Mouse (Mus musculus) heart, embryonic 13.5 days (tissue): Measurements from ENCODE around the gene Aagab. TPM values are rescaled to one million over a fixed set of nuclear protein-coding genes. Genes with fewer than 3 reads are reported as not detected.

Source experiments
- ATAC-seq: fragments of 200-750 bp; cut with Nextera tagmentation; 2 replicates; pipeline ENCODE4 v1.8.0; 2017; ENCODE audit warnings: moderate TSS enrichment; ENCODE audit not compliant: insufficient number of reproducible peaks, low FRiP score, low TSS enrichment; ENCODE audit errors: extremely low read depth
- H3K27ac ChIP-seq: fragments of 300-500 bp; sonication (generic); replicated peaks from 2 replicates; pipeline ENCODE4 v1.5.1; 2015; ENCODE audit warnings: moderate library complexity, mild to moderate bottlenecking, inconsistent platforms
- H3K27me3 ChIP-seq: fragments of 300-500 bp; sonication (generic); replicated peaks from 2 replicates; pipeline ENCODE4 v1.6.1; 2015; ENCODE audit warnings: mild to moderate bottlenecking, inconsistent platforms
- H3K36me3 ChIP-seq: fragments of 300-500 bp; sonication (generic); 2 replicates; pipeline ENCODE4 v1.6.1; 2015; ENCODE audit warnings: mild to moderate bottlenecking, inconsistent platforms
- H3K4me1 ChIP-seq: fragments of 300-500 bp; sonication (generic); 2 replicates; pipeline ENCODE4 v1.6.1; 2015; ENCODE audit warnings: inconsistent platforms
- H3K4me2 ChIP-seq: fragments of 300-500 bp; sonication (generic); 2 replicates; pipeline ENCODE4 v1.6.1; 2015; ENCODE audit warnings: inconsistent platforms, mild to moderate bottlenecking, moderate library complexity
- H3K4me3 ChIP-seq: fragments of 300-500 bp; sonication (generic); 2 replicates; pipeline ENCODE4 v1.5.1; 2015; ENCODE audit warnings: moderate library complexity, mild to moderate bottlenecking, inconsistent platforms
- H3K9ac ChIP-seq: fragments of 300-500 bp; sonication (generic); 2 replicates; pipeline ENCODE4 v1.6.1; 2015; ENCODE audit warnings: inconsistent platforms, mild to moderate bottlenecking, moderate library complexity
- H3K9me3 ChIP-seq: fragments of 300-500 bp; sonication (generic); 2 replicates; pipeline ENCODE4 v1.6.1; 2016; ENCODE audit warnings: inconsistent platforms
- WGBS: fragments of 180-500 bp; shearing (Covaris S2); methylation state at CpG from one replicate; pipeline ENCODE4 v1.1.7; 2015; ENCODE audit warnings: mixed read lengths; 5-methylcytosine and 5-hydroxymethylcytosine counted together
- polyA plus RNA-seq: library from polyadenylated mRNA; unstranded; fragments of >200 nt; fragmentation: Nextera tagmentation; extraction: Ambion mirVana; gene quantifications from 2 replicates; pipeline ENCODE4 v1.2.1, GENCODE M21; 2015

Aagab gene
- polyA plus RNA-seq, 1 experiment from 2014 or later, result 21.8 TPM

DNA sequence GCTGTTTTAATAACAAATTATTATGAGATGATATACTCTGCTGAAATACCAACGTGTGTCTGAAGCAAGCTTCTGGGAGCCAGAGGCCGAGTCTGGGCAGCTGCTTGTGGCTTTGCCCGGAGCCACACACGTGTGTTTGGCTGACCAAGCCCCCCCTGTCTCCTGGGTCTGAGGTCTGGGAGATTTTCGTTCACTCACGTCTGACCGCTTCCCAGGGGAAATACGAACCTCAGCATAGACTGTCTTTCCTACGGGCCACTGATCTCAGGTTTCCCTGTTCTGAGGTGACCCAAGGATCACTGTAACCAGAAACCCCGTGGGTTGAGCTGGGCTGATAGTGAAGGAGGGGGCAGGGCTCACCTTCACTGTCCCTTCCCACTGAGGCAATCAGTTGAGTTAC lies 60.8 kb downstream of the Aagab start:
- Histone ChIP-seq H3K4me1 (peaks cover 75% of the 10 kb centered on the region), H3K27me3 (no peaks in the 10 kb centered on the region), H3K4me2 (no peak overlapping the region), H3K27ac (no peak overlapping the region), H3K36me3 (peaks cover 73% of the 10 kb centered on the region), H3K9me3 (no peaks in the 10 kb centered on the region), H3K9ac (no peak overlapping the region), H3K4me3 (no peak overlapping the region)
- 48% methylated on average over 10 of the region's 10 CpGs for WGBS
- no peak for ATAC-seq

DNA sequence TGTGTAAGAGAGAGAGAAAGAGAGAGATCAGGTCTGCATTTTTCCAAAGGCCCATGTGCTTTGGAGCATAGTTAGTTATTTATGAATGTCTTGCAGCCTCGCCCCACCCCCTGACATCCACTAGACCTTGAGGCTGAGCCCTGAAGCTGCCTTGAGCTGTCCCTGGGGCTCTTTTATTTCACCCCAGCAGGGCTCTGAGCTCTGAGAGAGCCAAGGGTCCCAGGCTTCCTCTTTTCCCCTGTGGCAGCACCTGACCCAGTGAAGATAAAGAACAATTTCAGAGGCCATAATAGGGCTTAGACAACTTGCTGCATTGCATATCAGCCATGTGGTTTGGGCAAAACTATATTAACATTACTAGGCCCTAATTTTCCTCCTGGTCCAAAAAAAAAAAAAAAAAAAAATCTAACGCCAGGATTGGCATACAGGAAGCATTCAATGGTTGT lies 61.9 kb downstream of the Aagab start:
- no peaks in the 10 kb centered on the region for H3K27me3 ChIP-seq
- H3K36me3 ChIP-seq, result peaks cover 62% of the 10 kb centered on the region
- H3K4me3 ChIP-seq, result no peak overlapping the region
- ATAC-seq, result no peak
- no peak overlapping the region for H3K9ac ChIP-seq
- H3K27ac ChIP-seq, result no peak overlapping the region
- H3K4me2 ChIP-seq, result no peak overlapping the region
- H3K4me1 ChIP-seq, result peaks cover 75% of the 10 kb centered on the region
- WGBS, result 74% methylated on average over 2 of the region's 2 CpGs
- no peaks in the 10 kb centered on the region for H3K9me3 ChIP-seq

DNA sequence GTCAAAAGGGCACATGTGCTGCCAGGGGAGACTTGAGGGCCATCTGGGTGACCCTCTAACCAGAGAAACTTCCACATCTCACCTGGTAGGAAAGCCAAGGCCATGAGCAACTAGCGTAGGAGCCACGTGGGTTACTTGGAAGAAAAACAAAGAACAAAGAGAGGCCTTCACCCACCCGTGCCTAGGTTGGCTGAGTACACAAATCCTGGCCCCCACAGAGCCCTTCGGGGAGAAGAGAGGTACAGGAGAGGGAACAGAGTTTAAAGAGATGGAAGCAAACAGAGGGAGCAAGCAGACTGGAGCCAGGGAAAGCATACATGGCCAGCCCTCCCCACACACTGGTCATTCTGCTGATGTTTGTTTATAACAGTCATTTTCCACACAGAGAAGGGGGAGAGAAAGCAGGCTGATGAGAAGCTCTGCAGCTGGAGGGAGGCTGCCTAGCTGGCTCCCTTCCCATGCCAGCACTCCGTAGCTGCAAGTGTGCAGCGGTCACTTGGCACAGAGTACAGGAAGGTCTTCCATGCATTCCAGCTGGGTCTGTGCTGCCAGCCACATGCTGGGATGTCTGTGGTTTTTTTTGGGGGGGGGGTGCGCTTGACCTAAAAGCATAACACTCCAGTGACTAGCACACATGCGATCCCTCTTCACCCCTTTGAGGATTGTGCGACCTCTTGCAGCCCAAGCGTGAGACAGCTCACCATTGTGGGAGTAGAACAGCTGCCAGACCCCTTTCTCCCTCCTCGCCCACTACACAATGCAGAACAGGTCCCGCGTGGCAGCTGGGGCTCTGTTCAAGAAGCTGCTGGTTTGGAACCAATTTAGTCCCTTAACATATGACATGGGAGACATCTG lies 62.6 kb downstream of the Aagab start:
- peaks cover 74% of the 10 kb centered on the region for H3K4me1 ChIP-seq
- no peaks in the 10 kb centered on the region for H3K27me3 ChIP-seq
- ATAC-seq, result no peak
- H3K27ac ChIP-seq, result peak overlapping the region; percentile 51
- no peak overlapping the region for H3K9ac ChIP-seq
- H3K36me3 ChIP-seq, result peaks cover 58% of the 10 kb centered on the region
- H3K4me3 ChIP-seq, result no peak overlapping the region
- H3K4me2 ChIP-seq, result no peak overlapping the region
- no peaks in the 10 kb centered on the region for H3K9me3 ChIP-seq
- WGBS, result 53% methylated on average over 13 of the region's 13 CpGs

DNA sequence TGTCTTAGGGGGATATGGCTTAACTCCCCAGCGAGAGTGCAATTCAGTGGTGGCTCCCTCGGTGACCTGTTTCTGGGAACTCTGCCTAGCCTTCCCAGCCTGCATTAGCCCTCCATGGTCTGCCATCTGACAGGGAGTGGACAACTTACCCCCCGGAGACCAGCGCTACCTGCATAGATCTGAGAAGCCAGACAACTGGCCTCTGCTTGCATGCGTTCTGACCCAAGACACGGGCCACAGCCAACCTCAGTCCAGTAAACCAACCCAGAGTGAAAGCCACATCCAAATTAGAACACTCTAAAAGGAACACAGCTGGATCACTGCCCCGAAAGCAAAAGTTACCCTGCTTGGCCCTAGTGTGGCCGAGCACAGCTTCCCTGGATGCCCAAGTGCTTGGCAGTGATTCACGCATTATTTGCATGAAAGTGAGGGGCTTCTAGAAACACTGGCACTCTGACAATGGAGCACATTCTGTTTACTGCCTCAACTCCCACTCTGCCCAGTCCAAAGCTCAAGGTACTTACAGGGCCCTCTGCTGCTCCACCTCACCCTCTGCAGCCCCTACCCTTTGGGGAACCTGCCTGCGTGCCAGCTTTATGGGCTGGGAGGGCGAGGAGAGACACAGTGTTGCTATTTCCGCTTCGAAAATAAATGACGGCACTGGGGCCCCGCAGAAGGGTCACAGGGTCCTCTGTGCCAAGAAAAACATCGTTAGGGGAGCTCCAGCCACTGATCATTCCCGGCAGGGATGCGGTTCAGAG lies 64.3 kb downstream of the Aagab start:
- no peak for ATAC-seq
- Histone ChIP-seq H3K36me3 (peaks cover 45% of the 10 kb centered on the region), H3K9ac (peak overlapping the region; percentile 65), H3K27ac (peak overlapping the region; percentile 79), H3K9me3 (no peaks in the 10 kb centered on the region), H3K4me1 (peaks cover 76% of the 10 kb centered on the region), H3K4me2 (peak overlapping the region; percentile 37), H3K4me3 (no peak overlapping the region), H3K27me3 (no peaks in the 10 kb centered on the region)
- 49% methylated on average over 18 of the region's 18 CpGs for WGBS

DNA sequence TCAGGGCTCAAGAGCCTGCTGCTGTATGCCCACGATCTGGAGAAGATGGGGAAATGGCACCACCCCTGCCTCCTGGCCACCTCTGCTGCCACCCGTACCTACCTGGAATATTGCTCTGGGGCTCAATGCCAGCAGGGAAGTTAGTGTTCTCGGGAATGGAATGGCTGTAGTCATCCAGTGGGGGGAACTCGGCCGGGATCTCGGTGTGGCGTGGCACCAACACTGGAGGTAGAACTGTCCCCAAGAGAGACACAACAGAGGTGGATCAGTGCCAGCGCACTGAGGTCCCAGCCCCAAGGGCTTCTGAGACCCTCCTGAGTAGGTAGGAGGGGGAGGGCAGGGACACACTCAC lies 64.9 kb downstream of the Aagab start:
- no peak for ATAC-seq
- Histone ChIP-seq H3K36me3 (peaks cover 39% of the 10 kb centered on the region), H3K9me3 (no peaks in the 10 kb centered on the region), H3K4me2 (peak overlapping the region; percentile 37), H3K27ac (peak overlapping the region; percentile 79), H3K4me1 (peaks cover 79% of the 10 kb centered on the region), H3K9ac (peak overlapping the region; percentile 65), H3K27me3 (no peaks in the 10 kb centered on the region), H3K4me3 (no peak overlapping the region)
- 73% methylated on average over 8 of the region's 8 CpGs for WGBS

DNA sequence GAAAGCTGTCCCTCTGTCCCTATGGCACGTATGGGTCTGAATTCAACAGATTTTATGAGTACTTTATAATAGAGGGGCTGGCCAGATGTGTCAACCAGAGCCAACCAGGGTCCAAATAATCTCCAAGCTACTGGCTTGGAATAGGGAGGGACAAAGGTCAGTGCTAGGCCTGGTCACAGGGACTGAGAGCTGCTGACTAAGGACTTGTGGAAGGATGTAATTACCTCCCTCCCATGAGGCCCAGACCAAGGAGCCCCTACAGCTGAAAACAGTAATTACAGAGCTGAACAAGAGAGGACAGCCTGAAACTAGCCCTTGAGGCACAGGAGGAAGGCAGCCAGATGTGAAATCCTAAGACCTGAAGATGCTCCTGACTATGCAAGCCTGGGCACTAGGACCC lies 66.2 kb downstream of the Aagab start:
- 88% methylated on average over 1 of the region's 1 CpGs for WGBS
- Histone ChIP-seq H3K9ac (no peak overlapping the region), H3K4me2 (no peak overlapping the region), H3K27ac (no peak overlapping the region), H3K4me1 (peaks cover 79% of the 10 kb centered on the region), H3K9me3 (no peaks in the 10 kb centered on the region), H3K27me3 (no peaks in the 10 kb centered on the region), H3K4me3 (no peak overlapping the region), H3K36me3 (peaks cover 27% of the 10 kb centered on the region)
- ATAC-seq, result no peak

DNA sequence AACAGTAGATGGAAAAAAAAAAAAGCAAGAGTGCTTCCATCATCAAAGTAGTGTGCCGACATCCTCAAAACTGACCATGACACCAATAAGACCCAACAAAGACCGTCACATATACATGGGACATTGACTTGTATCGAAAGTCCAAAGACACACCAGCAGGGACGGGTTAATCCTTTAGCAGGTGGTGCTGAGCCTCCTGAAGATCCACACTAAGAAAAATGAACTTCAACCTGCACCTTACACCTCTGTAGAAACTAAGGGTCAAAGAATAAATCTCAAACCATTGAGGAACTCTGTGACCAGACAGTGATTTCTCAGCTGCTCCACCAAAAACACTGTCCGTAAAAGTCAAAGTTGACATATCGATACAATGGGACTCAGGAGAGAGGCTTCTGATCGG lies 67.4 kb downstream of the Aagab start:
- H3K27me3 ChIP-seq, result no peaks in the 10 kb centered on the region
- no peak for ATAC-seq
- H3K9ac ChIP-seq, result no peak overlapping the region
- no peak overlapping the region for H3K4me3 ChIP-seq
- 90% methylated on average over 7 of the region's 7 CpGs for WGBS
- H3K27ac ChIP-seq, result no peak overlapping the region
- no peaks in the 10 kb centered on the region for H3K9me3 ChIP-seq
- H3K4me2 ChIP-seq, result no peak overlapping the region
- H3K4me1 ChIP-seq, result peaks cover 76% of the 10 kb centered on the region
- H3K36me3 ChIP-seq, result peaks cover 25% of the 10 kb centered on the region

DNA sequence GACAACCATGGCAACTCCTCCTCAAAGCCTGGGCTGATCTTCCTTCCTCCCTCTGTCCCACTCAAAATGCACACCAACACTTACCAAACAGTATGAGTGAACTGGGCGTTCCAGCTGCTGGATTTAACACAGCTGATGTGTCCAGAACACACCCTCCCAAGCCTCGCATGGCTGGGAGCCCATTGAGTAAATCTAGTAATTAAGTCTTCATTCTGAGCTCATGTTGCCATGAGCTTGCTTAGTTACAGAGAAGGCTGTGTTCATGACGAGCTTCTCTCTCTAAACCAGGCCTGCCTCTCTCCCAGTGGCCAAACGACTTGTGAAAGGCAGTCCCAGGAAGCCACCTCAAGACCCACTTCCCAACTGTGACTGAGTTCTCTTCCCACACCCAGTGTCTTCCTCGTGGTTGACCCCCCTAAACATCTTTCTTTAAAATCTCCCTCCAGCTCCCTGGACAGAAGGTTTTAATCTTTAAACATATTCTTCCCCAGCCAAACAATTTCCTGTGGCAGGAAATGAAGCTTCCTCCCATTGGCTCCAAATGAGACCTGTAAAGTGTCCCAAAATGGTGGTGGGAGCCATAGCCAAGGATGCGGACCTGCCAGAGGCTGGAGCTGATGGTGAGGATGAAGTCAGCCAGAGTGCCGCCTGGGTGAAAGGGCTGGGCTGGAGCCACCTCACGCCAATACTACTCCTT lies 70.5 kb downstream of the Aagab start:
- H3K9ac ChIP-seq, result no peak overlapping the region
- H3K27ac ChIP-seq, result peak overlapping the region; percentile 48
- H3K36me3 ChIP-seq, result peaks cover 5% of the 10 kb centered on the region
- 57% methylated on average over 8 of the region's 8 CpGs for WGBS
- H3K4me2 ChIP-seq, result no peak overlapping the region
- H3K9me3 ChIP-seq, result no peaks in the 10 kb centered on the region
- H3K27me3 ChIP-seq, result no peaks in the 10 kb centered on the region
- no peak overlapping the region for H3K4me3 ChIP-seq
- ATAC-seq, result no peak
- H3K4me1 ChIP-seq, result peaks cover 69% of the 10 kb centered on the region

DNA sequence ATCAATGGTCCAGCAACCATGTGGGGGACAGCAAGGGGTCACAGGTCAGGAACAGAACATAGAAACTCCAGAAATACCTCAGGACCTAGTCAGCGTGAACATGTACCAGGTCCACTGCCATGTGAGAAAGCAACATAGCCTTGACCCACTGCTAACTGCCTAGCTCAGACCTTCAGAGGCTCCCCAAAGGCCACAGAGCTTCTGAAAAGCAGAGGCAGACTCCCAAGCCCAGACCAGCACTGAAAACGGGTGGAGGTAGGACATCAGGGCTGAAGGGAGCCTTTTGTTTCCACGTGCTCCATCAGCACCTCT lies 71.0 kb downstream of the Aagab start:
- Histone ChIP-seq H3K9ac (no peak overlapping the region), H3K27ac (0 out of 2 replicates have a peak overlapping the region, but pooled peaks have one; percentile 48), H3K9me3 (no peaks in the 10 kb centered on the region), H3K4me1 (peaks cover 69% of the 10 kb centered on the region), H3K4me2 (no peak overlapping the region), H3K36me3 (peaks cover 5% of the 10 kb centered on the region), H3K4me3 (no peak overlapping the region), H3K27me3 (no peaks in the 10 kb centered on the region)
- 63% methylated on average over 3 of the region's 3 CpGs for WGBS
- ATAC-seq, result no peak

DNA sequence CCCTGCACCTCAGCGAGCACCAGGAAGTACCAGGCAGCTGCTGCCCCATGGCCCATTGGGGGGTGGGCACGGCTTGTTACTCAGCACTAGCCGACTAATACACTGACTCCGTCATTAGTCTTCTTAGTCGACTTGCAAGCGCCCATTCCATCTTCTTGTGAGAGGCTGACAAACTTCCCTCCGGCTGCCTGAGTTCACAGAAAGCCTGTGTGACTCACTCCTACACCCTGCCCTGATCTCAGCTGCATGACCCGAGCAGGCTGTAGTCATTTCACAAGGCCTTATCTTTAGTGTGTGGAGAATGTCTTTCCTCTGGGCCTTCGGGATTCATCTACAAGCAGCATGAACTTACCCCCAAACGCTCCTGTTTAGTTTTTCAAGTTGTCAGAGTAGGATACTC lies 72.2 kb downstream of the Aagab start:
- WGBS, result 53% methylated on average over 10 of the region's 10 CpGs
- H3K27ac ChIP-seq, result peak overlapping the region; percentile 24; the same call in 1 of the 2 replicates
- no peak overlapping the region for H3K9ac ChIP-seq
- peaks cover 5% of the 10 kb centered on the region for H3K36me3 ChIP-seq
- H3K9me3 ChIP-seq, result no peaks in the 10 kb centered on the region
- H3K4me2 ChIP-seq, result no peak overlapping the region
- H3K4me3 ChIP-seq, result no peak overlapping the region
- peaks cover 70% of the 10 kb centered on the region for H3K4me1 ChIP-seq
- ATAC-seq, result no peak
- no peaks in the 10 kb centered on the region for H3K27me3 ChIP-seq

DNA sequence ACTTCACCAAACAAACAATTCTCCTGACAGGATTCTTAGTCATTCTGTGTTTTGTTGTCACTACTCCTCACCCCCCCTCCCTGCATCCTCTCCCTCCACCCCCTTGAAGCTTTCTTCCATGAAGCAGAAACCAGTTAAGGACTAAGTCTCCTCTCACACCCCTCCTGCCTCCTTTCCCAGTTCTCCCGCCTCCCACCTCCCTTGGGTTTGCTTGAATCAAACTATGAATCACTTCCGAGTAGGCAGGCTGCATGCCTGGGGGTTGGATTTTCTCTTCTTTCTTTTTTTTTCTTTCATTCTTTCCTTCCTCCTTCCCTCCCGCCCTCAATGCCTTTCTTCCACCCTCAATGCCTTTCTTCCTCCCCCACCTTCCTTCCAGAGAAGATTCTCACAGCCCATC lies 75.2 kb downstream of the Aagab start:
- Histone ChIP-seq H3K36me3 (no peaks in the 10 kb centered on the region), H3K4me1 (peaks cover 69% of the 10 kb centered on the region), H3K27me3 (no peaks in the 10 kb centered on the region), H3K27ac (peak overlapping the region; percentile 78), H3K9me3 (no peaks in the 10 kb centered on the region), H3K9ac (no peak overlapping the region), H3K4me3 (no peak overlapping the region), H3K4me2 (no peak overlapping the region)
- 56% methylated on average over 3 of the region's 3 CpGs for WGBS
- ATAC-seq, result no peak
